Mouse (Mus musculus) stomach, embryonic 14.5 days (tissue): ENCODE measurements around the gene Slc16a4. TPM values are rescaled to one million over a fixed set of nuclear protein-coding genes. Genes with fewer than 3 reads are reported as not detected.

ENCODE experiments used
- ATAC-seq: fragments of 200-750 bp; cut with Nextera tagmentation; 2 replicates; pipeline ENCODE4 v1.8.0; 2017; ENCODE audit warnings: low read depth, moderate TSS enrichment; ENCODE audit not compliant: insufficient number of reproducible peaks, insufficient read depth, low FRiP score
- H3K27ac ChIP-seq: fragments of 300-500 bp; sonication (generic); 2 replicates; pipeline ENCODE4 v1.5.1; 2014; ENCODE audit warnings: mild to moderate bottlenecking, low read length, moderate library complexity, mixed read lengths
- H3K27me3 ChIP-seq: fragments of 300-500 bp; sonication (generic); 2 replicates; pipeline ENCODE4 v1.6.1; 2014; ENCODE audit warnings: low read length, control low read depth, mixed read lengths; ENCODE audit not compliant: control insufficient read depth, insufficient read depth
- H3K36me3 ChIP-seq: fragments of 300-500 bp; sonication (generic); 2 replicates; pipeline ENCODE4 v1.6.1; 2014; ENCODE audit warnings: mild to moderate bottlenecking, control low read depth, low read length, moderate library complexity, mixed read lengths; ENCODE audit not compliant: control insufficient read depth, insufficient read depth
- H3K4me1 ChIP-seq: fragments of 300-500 bp; sonication (generic); 2 replicates; pipeline ENCODE4 v1.6.1; 2014; ENCODE audit warnings: low read length, control low read depth, mixed read lengths; ENCODE audit not compliant: control insufficient read depth, insufficient read depth
- H3K4me2 ChIP-seq: fragments of 300-500 bp; sonication (generic); replicated peaks from 2 replicates; pipeline ENCODE4 v1.6.1; 2014; ENCODE audit warnings: low read depth, low read length, control low read depth
- H3K4me3 ChIP-seq: fragments of 300-500 bp; sonication (generic); 2 replicates; pipeline ENCODE4 v1.5.1; 2014; ENCODE audit warnings: low read depth, low read length, control low read depth
- H3K9ac ChIP-seq: fragments of 300-500 bp; sonication (generic); replicated peaks from 2 replicates; pipeline ENCODE4 v1.6.1; 2014; ENCODE audit warnings: low read depth, mild to moderate bottlenecking, control low read depth, low read length, moderate library complexity, mixed read lengths
- H3K9me3 ChIP-seq: fragments of 300-500 bp; sonication (generic); 2 replicates; pipeline ENCODE4 v1.6.1; 2016; ENCODE audit warnings: low read depth, low read length, control low read depth; ENCODE audit not compliant: control insufficient read depth
- WGBS: fragments of 180-500 bp; shearing (Covaris S2); extraction: QIAGEN DNeasy Blood & Tissue Kit; methylation state at CpG from one replicate; pipeline ENCODE4 v1.1.7; 2014; 5-methylcytosine and 5-hydroxymethylcytosine counted together
- polyA plus RNA-seq: library from polyadenylated mRNA; unstranded; fragments of >200 nt; fragmentation: Nextera tagmentation; extraction: Ambion mirVana; gene quantifications from 2 replicates; pipeline ENCODE4 v1.2.1, GENCODE M21; 2014

The Slc16a4 gene
- polyA plus RNA-seq, 1 experiment from 2014 or later, result 5.7 TPM

DNA sequence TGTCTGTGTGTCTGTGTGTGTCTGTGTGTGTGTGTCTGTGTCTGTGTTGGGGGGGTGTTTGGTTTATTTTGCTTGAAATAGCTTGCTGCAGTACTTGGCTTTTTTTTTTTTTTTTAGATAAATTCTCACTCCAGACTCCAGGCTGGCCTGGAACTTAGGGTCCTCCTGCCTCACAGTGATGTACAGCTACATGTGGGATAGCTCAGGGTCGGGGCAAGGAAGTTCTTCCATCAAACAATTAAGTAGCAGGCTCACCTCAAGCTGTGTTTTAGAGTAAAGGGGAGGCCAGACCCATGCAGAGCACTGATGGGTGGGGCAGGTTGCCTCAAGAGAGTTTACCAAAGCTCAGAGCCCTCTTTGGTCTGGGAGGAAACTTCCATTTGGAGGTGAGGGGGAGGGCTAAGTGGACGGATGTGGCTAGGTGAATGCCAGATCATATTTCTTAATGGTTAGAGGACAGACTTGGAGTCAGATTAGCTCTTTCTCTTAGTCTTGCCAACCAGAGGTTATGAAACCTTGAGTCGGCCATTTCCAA is 66.7 kb downstream of the Slc16a4 start:
- no peak overlapping the region for H3K4me2 ChIP-seq
- H3K9me3 ChIP-seq, result no peaks in the 10 kb centered on the region
- H3K4me1 ChIP-seq, result no peaks in the 10 kb centered on the region
- H3K36me3 ChIP-seq, result no peaks in the 10 kb centered on the region
- WGBS, result 44% methylated on average over 3 of the region's 3 CpGs
- H3K4me3 ChIP-seq, result no peak overlapping the region
- no peak overlapping the region for H3K9ac ChIP-seq
- no peaks in the 10 kb centered on the region for H3K27me3 ChIP-seq
- H3K27ac ChIP-seq, result no peak overlapping the region
- no peak for ATAC-seq

DNA sequence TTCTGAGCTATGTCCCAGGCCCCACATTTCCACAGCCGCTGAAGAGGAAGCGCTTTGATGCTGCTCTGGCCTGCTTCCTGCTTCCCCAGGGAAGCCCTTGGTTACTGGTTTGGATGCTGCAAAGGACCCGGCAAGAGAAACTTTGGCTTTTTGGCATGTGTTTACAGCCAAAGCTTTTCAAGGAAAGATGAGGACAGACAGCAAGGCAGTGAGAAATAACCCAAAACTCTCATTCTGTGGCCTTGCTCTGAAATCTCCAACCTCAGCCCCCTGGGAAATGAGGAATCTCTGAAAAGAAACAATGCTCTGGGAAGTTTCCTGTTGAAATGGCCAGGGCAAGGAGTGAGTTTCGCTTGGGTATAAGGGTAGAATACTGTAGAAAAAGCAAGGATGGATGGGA is 69.3 kb downstream of the Slc16a4 start:
- no peak for ATAC-seq
- no peak overlapping the region for H3K9ac ChIP-seq
- no peak overlapping the region for H3K27ac ChIP-seq
- WGBS, result 76% methylated on average over 4 of the region's 4 CpGs
- no peaks in the 10 kb centered on the region for H3K4me1 ChIP-seq
- H3K27me3 ChIP-seq, result no peaks in the 10 kb centered on the region
- H3K4me3 ChIP-seq, result no peak overlapping the region
- H3K4me2 ChIP-seq, result no peak overlapping the region
- no peaks in the 10 kb centered on the region for H3K9me3 ChIP-seq
- H3K36me3 ChIP-seq, result no peaks in the 10 kb centered on the region

Other genes with a start within 250 kb of the Slc16a4 start
- gene Kcna2, start 190.1 kb upstream of the Slc16a4 start, polyA plus RNA-seq, result 0.13 and 0.14 TPM in 2 replicates
- not detected in 2 replicates for gene Kcna10, start 108.2 kb upstream of the Slc16a4 start, polyA plus RNA-seq
- 2,615 and 2,827 TPM in 2 replicates for gene Cym, start 69.5 kb upstream of the Slc16a4 start, polyA plus RNA-seq
- gene A630076J17Rik, start 60.6 kb upstream of the Slc16a4 start, polyA plus RNA-seq, result 1.2 and 1.3 TPM in 2 replicates
- gene Prok1, start 51.5 kb upstream of the Slc16a4 start, polyA plus RNA-seq, result not detected in 2 replicates
- 196 and 201 TPM in 2 replicates for gene Lamtor5, start 12.4 kb upstream of the Slc16a4 start, polyA plus RNA-seq
- 19.0 and 20.7 TPM in 2 replicates for gene Rbm15, start 42.4 kb downstream of the Slc16a4 start, polyA plus RNA-seq
- gene Kcnc4, start 168.3 kb downstream of the Slc16a4 start, polyA plus RNA-seq, result 0.11 TPM in 1 of 2 replicates, not detected in the other
- 2.2 TPM in 2 replicates for gene Slc6a17, start 226.8 kb downstream of the Slc16a4 start, polyA plus RNA-seq